Mouse (Mus musculus): ENCODE results near the gene Fgfrl1. TPM values are rescaled to one million over a fixed set of nuclear protein-coding genes. Genes with fewer than 3 reads are reported as not detected.
"Not testable (repeated sequence)": the region's sequence is repeated elsewhere in the genome, so short reads cannot be mapped to it uniquely, and the experiment has no call there.

Fgfrl1 gene
- total and polyA plus RNA-seq, 2 experiments from 2014 or later: 9.2 to 40.5 TPM

- Histone ChIP-seq H3K4me1 (ENCODE audit: control insufficient read depth, insufficient read depth) (no peaks in the 10 kb centered on the region), H3K4me2 (ENCODE audit: low read depth, low read length) (no peak overlapping the region), H3K9me3 (replicated peaks; ENCODE audit: control insufficient read depth, low read length) (no peaks in the 10 kb centered on the region), H3K36me3 (replicated peaks; ENCODE audit: control insufficient read depth, insufficient read depth, low read length) (no peaks in the 10 kb centered on the region), H3K27ac (ENCODE audit: low read depth) (no peak overlapping the region), H3K9ac (replicated peaks; ENCODE audit: low read depth, low read length) (no peak overlapping the region), H3K4me3 (ENCODE audit: low read depth, low read length) (no peak overlapping the region), H3K27me3 (ENCODE audit: control insufficient read depth, insufficient read depth, low read length) (no peaks in the 10 kb centered on the region)
- 58% methylated on average over 2 of the region's 2 CpGs for WGBS
- DNase-seq (ENCODE audit: low spot score) (no peak), ATAC-seq (ENCODE audit: insufficient read depth, low read depth) (no peak)
- TF ChIP-seq CTCF (IDR thresholded peaks at IDR 0.05; ENCODE audit: low read depth) (peak; percentile 33), EP300 (IDR thresholded peaks at IDR 0.05; ENCODE audit: low read depth) (no peak)
Measured at GRCm38 (mm10) chr5:108743856-108744255, 51.7 kb downstream of the Fgfrl1 start.

- H3K4me3 ChIP-seq (ENCODE audit: low read depth, low read length): no peak overlapping the region
- ATAC-seq (ENCODE audit: insufficient read depth, low read depth) (no peak), DNase-seq (ENCODE audit: low spot score) (no peak)
- TF ChIP-seq EP300 (IDR thresholded peaks at IDR 0.05; ENCODE audit: low read depth) (no peak), CTCF (IDR thresholded peaks at IDR 0.05; ENCODE audit: low read depth) (no peak)
- H3K9ac ChIP-seq (replicated peaks; ENCODE audit: low read depth, low read length): no peak overlapping the region
- H3K27ac ChIP-seq (ENCODE audit: low read depth): no peak overlapping the region
- H3K36me3 ChIP-seq (replicated peaks; ENCODE audit: control insufficient read depth, insufficient read depth, low read length): no peaks in the 10 kb centered on the region
- no peaks in the 10 kb centered on the region for H3K4me1 ChIP-seq (ENCODE audit: control insufficient read depth, insufficient read depth)
- no peaks in the 10 kb centered on the region for H3K9me3 ChIP-seq (replicated peaks; ENCODE audit: control insufficient read depth, low read length)
- H3K4me2 ChIP-seq (ENCODE audit: low read depth, low read length): no peak overlapping the region
- no peaks in the 10 kb centered on the region for H3K27me3 ChIP-seq (ENCODE audit: control insufficient read depth, insufficient read depth, low read length)
- WGBS: 77% methylated on average over 3 of the region's 3 CpGs
Measured at GRCm38 (mm10) chr5:108744629-108745028, 52.4 kb downstream of the Fgfrl1 start.

- H3K27ac ChIP-seq (ENCODE audit: low read depth): no peak overlapping the region
- no peak overlapping the region for H3K4me2 ChIP-seq (ENCODE audit: low read depth, low read length)
- no peaks in the 10 kb centered on the region for H3K9me3 ChIP-seq (replicated peaks; ENCODE audit: control insufficient read depth, low read length)
- H3K27me3 ChIP-seq (ENCODE audit: control insufficient read depth, insufficient read depth, low read length): no peaks in the 10 kb centered on the region
- no peak for DNase-seq (ENCODE audit: low spot score)
- 51% methylated on average over 5 of the region's 5 CpGs for WGBS
- no peaks in the 10 kb centered on the region for H3K4me1 ChIP-seq (ENCODE audit: control insufficient read depth, insufficient read depth)
- no peaks in the 10 kb centered on the region for H3K36me3 ChIP-seq (replicated peaks; ENCODE audit: control insufficient read depth, insufficient read depth, low read length)
- ATAC-seq (ENCODE audit: insufficient read depth, low read depth): no peak
- TF ChIP-seq EP300 (IDR thresholded peaks at IDR 0.05; ENCODE audit: low read depth): no peak
- TF ChIP-seq CTCF (IDR thresholded peaks at IDR 0.05; ENCODE audit: low read depth): no peak
- H3K4me3 ChIP-seq (ENCODE audit: low read depth, low read length): no peak overlapping the region
- H3K9ac ChIP-seq (replicated peaks; ENCODE audit: low read depth, low read length): no peak overlapping the region
Measured at GRCm38 (mm10) chr5:108750328-108751210, 58.4 kb downstream of the Fgfrl1 start.

GRCm38 (mm10) chr5:108751258-108751657 is 59.1 kb downstream of the Fgfrl1 start:
- H3K4me2 ChIP-seq (ENCODE audit: low read depth, low read length); H3K9me3 ChIP-seq (replicated peaks; ENCODE audit: control insufficient read depth, low read length); H3K36me3 ChIP-seq (replicated peaks; ENCODE audit: control insufficient read depth, insufficient read depth, low read length); DNase-seq (ENCODE audit: low spot score); H3K27ac ChIP-seq (ENCODE audit: low read depth); ATAC-seq (ENCODE audit: insufficient read depth, low read depth); H3K4me3 ChIP-seq (ENCODE audit: low read depth, low read length); H3K4me1 ChIP-seq (ENCODE audit: control insufficient read depth, insufficient read depth); H3K9ac ChIP-seq (replicated peaks; ENCODE audit: low read depth, low read length); H3K27me3 ChIP-seq (ENCODE audit: control insufficient read depth, insufficient read depth, low read length): not testable (repeated sequence)
- WGBS: 64% methylated on average over 4 of the region's 4 CpGs

Other genes with a start within 250 kb of the Fgfrl1 start
- 0.19 and 1.2 TPM in 2 replicates for gene Mfsd7a, start 243.5 kb upstream of the Fgfrl1 start, total RNA-seq (2014; rRNA removed; ENCODE audit: low replicate concordance)
- gene Mfsd7a, start 243.5 kb upstream of the Fgfrl1 start, polyA plus RNA-seq (2015; fragmentation: Nextera tagmentation; extraction: Ambion mirVana): 0.20 and 0.29 TPM in 2 replicates
- 18.7 and 31.7 TPM in 2 replicates for gene Pcgf3, start 231.2 kb upstream of the Fgfrl1 start, total RNA-seq (2014; rRNA removed; ENCODE audit: low replicate concordance)
- gene Pcgf3, start 231.2 kb upstream of the Fgfrl1 start, polyA plus RNA-seq (2015; fragmentation: Nextera tagmentation; extraction: Ambion mirVana): 11.0 and 13.9 TPM in 2 replicates
- gene Cplx1, start 142.4 kb upstream of the Fgfrl1 start, total RNA-seq (2014; rRNA removed; ENCODE audit: low replicate concordance): 0.04 and 0.12 TPM in 2 replicates
- 0.33 and 0.34 TPM in 2 replicates for gene Cplx1, start 142.4 kb upstream of the Fgfrl1 start, polyA plus RNA-seq (2015; fragmentation: Nextera tagmentation; extraction: Ambion mirVana)
- gene Gak, start 62.6 kb upstream of the Fgfrl1 start, total RNA-seq (2014; rRNA removed; ENCODE audit: low replicate concordance): 29.4 and 48.9 TPM in 2 replicates
- gene Gak, start 62.6 kb upstream of the Fgfrl1 start, polyA plus RNA-seq (2015; fragmentation: Nextera tagmentation; extraction: Ambion mirVana): 13.4 and 15.0 TPM in 2 replicates
- gene Tmem175, start 62.6 kb upstream of the Fgfrl1 start, total RNA-seq (2014; rRNA removed; ENCODE audit: low replicate concordance): 16.3 and 24.5 TPM in 2 replicates
- 12.3 and 14.5 TPM in 2 replicates for gene Tmem175, start 62.6 kb upstream of the Fgfrl1 start, polyA plus RNA-seq (2015; fragmentation: Nextera tagmentation; extraction: Ambion mirVana)
- gene Idua, start 32.1 kb upstream of the Fgfrl1 start, total RNA-seq (2014; rRNA removed; ENCODE audit: low replicate concordance): 8.9 and 25.6 TPM in 2 replicates
- 9.0 and 9.6 TPM in 2 replicates for gene Idua, start 32.1 kb upstream of the Fgfrl1 start, polyA plus RNA-seq (2015; fragmentation: Nextera tagmentation; extraction: Ambion mirVana)
- gene Dgkq, start 22.7 kb upstream of the Fgfrl1 start, total RNA-seq (2014; rRNA removed; ENCODE audit: low replicate concordance): 11.9 and 34.7 TPM in 2 replicates
- 2.9 and 3.0 TPM in 2 replicates for gene Dgkq, start 22.7 kb upstream of the Fgfrl1 start, polyA plus RNA-seq (2015; fragmentation: Nextera tagmentation; extraction: Ambion mirVana)
- 0.08 TPM in 1 of 2 replicates, not detected in the other for gene Slc26a1, start 16.8 kb upstream of the Fgfrl1 start, total RNA-seq (2014; rRNA removed; ENCODE audit: low replicate concordance)
- gene Slc26a1, start 16.8 kb upstream of the Fgfrl1 start, polyA plus RNA-seq (2015; fragmentation: Nextera tagmentation; extraction: Ambion mirVana): 0.11 and 0.23 TPM in 2 replicates
- gene Rnf212, start 82.6 kb downstream of the Fgfrl1 start, total RNA-seq (2014; rRNA removed; ENCODE audit: low replicate concordance): not detected in 2 replicates
- not detected in 2 replicates for gene Rnf212, start 82.6 kb downstream of the Fgfrl1 start, polyA plus RNA-seq (2015; fragmentation: Nextera tagmentation; extraction: Ambion mirVana)
- not detected in 2 replicates for gene Tmed11, start 103.0 kb downstream of the Fgfrl1 start, total RNA-seq (2014; rRNA removed; ENCODE audit: low replicate concordance)
- gene Tmed11, start 103.0 kb downstream of the Fgfrl1 start, polyA plus RNA-seq (2015; fragmentation: Nextera tagmentation; extraction: Ambion mirVana): not detected in 2 replicates
- not detected in 2 replicates for gene Vmn2r8, start 116.5 kb downstream of the Fgfrl1 start, total RNA-seq (2014; rRNA removed; ENCODE audit: low replicate concordance)
- gene Vmn2r8, start 116.5 kb downstream of the Fgfrl1 start, polyA plus RNA-seq (2015; fragmentation: Nextera tagmentation; extraction: Ambion mirVana): not detected in 2 replicates
- not detected in 2 replicates for gene Vmn2r9, start 160.2 kb downstream of the Fgfrl1 start, total RNA-seq (2014; rRNA removed; ENCODE audit: low replicate concordance)
- not detected in 2 replicates for gene Vmn2r9, start 160.2 kb downstream of the Fgfrl1 start, polyA plus RNA-seq (2015; fragmentation: Nextera tagmentation; extraction: Ambion mirVana)

All from heart, postnatal 0 days (tissue).